Mouse (Mus musculus): ENCODE data around the gene Hes3.

Gene Hes3

GRCm38 (mm10) chr4:152305991-152306390 lies 14.5 kb upstream of the Hes3 start:
- DNase-seq (ENCODE audit: low spot score in 2 of 2) = no peak

GRCm38 (mm10) chr4:152304685-152305084 lies 13.2 kb upstream of the Hes3 start:
- DNase-seq (ENCODE audit: low spot score in 2 of 2) = no peak

GRCm38 (mm10) chr4:152303172-152303571 lies 11.7 kb upstream of the Hes3 start:
- DNase-seq (ENCODE audit: low spot score in 2 of 2) = no peak

GRCm38 (mm10) chr4:152302012-152302411 lies 10.6 kb upstream of the Hes3 start:
- DNase-seq (ENCODE audit: low spot score in 2 of 2) = no peak

- no peak for DNase-seq (ENCODE audit: low spot score in 2 of 2)
Measured at GRCm38 (mm10) chr4:152300375-152300774, 8.9 kb upstream of the Hes3 start.

GRCm38 (mm10) chr4:152298836-152299235 lies 7.4 kb upstream of the Hes3 start:
- DNase-seq (ENCODE audit: low spot score in 2 of 2) = no peak

GRCm38 (mm10) chr4:152296874-152297861 lies 5.7 kb upstream of the Hes3 start, which contains the start of gene Icmt:
Gene Icmt, plus strand, starts transcription at chr4:152297227.
- DNase-seq (ENCODE audit: low spot score in 2 of 2) = peak; percentile 98 to 99

GRCm38 (mm10) chr4:152296371-152296770 lies 4.9 kb upstream of the Hes3 start:
- DNase-seq (ENCODE audit: low spot score in 2 of 2) = no peak

GRCm38 (mm10) chr4:152295916-152296315 lies 4.5 kb upstream of the Hes3 start:
- no peak for DNase-seq (ENCODE audit: low spot score in 2 of 2)

- DNase-seq (ENCODE audit: low spot score in 2 of 2) = no peak
Measured at GRCm38 (mm10) chr4:152294188-152294929, 2.9 kb upstream of the Hes3 start.

GRCm38 (mm10) chr4:152292102-152292765 lies 772 bp upstream of the Hes3 start:
- DNase-seq (ENCODE audit: low spot score in 2 of 2) = no peak

GRCm38 (mm10) chr4:152290991-152291390 lies 471 bp downstream of the Hes3 start:
- DNase-seq (ENCODE audit: low spot score in 2 of 2) = no peak

- DNase-seq (ENCODE audit: low spot score in 2 of 2) = no peak
Measured at GRCm38 (mm10) chr4:152290385-152290784, 1.1 kb downstream of the Hes3 start.

GRCm38 (mm10) chr4:152288398-152288945 lies 3.0 kb downstream of the Hes3 start:
- no peak for DNase-seq (ENCODE audit: low spot score in 2 of 2)

- no peak for DNase-seq (ENCODE audit: low spot score in 2 of 2)
Measured at GRCm38 (mm10) chr4:152287317-152288120, 3.9 kb downstream of the Hes3 start.

GRCm38 (mm10) chr4:152286887-152287286 lies 4.6 kb downstream of the Hes3 start:
- DNase-seq (ENCODE audit: low spot score in 2 of 2) = no peak

GRCm38 (mm10) chr4:152286183-152286582 lies 5.3 kb downstream of the Hes3 start:
- DNase-seq (ENCODE audit: low spot score in 2 of 2) = no peak

- DNase-seq (ENCODE audit: low spot score in 2 of 2) = peak; percentile 43
Measured at GRCm38 (mm10) chr4:152285505-152285904, 6.0 kb downstream of the Hes3 start.

GRCm38 (mm10) chr4:152283186-152283950 lies 8.1 kb downstream of the Hes3 start:
- peak; percentile 72 to 76 for DNase-seq (ENCODE audit: low spot score in 2 of 2)

GRCm38 (mm10) chr4:152282721-152283120 lies 8.7 kb downstream of the Hes3 start:
- no peak for DNase-seq (ENCODE audit: low spot score in 2 of 2)

Measured in urinary bladder, adult 18-20 months (tissue).